Mouse (Mus musculus): ENCODE data around the gene Fgf11. TPM values are rescaled to one million over a fixed set of nuclear protein-coding genes. Genes with fewer than 3 reads are reported as not detected.

Gene Fgf11
- polyA plus RNA-seq, 1 experiment from 2014 or later: 4.3 TPM

DNA sequence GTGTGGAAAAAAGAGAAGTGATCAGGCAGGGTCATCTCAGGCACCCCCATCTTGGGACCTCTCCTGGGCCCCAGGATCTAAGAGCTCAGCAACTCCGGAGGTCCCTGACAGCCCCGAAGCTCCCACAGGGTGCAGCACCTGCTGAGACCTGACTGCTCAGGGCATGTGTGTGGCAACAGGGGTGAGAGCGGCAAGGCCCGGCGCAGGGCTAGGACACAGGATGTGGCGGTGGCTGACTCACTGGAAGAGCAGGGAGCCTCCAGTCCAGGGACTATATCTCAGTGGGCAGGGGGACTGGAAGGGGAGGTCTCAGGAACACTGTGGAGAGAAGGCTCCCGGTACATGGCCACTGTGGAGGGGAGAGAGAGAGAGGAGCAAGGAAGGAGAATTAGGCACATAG is 3.7 kb downstream of the Fgf11 start:
- DNase-seq (ENCODE audit: low spot score) (no peak), ATAC-seq (ENCODE audit: low FRiP score) (no peak)
- Histone ChIP-seq H3K4me3 (replicated peaks; ENCODE audit: low read length) (no peak overlapping the region), H3K27ac (no peak overlapping the region), H3K9ac (no peak overlapping the region), H3K4me1 (replicated peaks; ENCODE audit: control insufficient read depth, insufficient read depth, low read length) (peaks cover 22% of the 10 kb centered on the region), H3K36me3 (replicated peaks; ENCODE audit: control insufficient read depth, insufficient read depth) (no peaks in the 10 kb centered on the region), H3K4me2 (replicated peaks) (no peak overlapping the region), H3K27me3 (ENCODE audit: control insufficient read depth, insufficient read depth, low read length) (peaks cover 14% of the 10 kb centered on the region), H3K9me3 (ENCODE audit: control insufficient read depth, low read length) (no peaks in the 10 kb centered on the region)
- WGBS: 73% methylated on average over 7 of the region's 7 CpGs

DNA sequence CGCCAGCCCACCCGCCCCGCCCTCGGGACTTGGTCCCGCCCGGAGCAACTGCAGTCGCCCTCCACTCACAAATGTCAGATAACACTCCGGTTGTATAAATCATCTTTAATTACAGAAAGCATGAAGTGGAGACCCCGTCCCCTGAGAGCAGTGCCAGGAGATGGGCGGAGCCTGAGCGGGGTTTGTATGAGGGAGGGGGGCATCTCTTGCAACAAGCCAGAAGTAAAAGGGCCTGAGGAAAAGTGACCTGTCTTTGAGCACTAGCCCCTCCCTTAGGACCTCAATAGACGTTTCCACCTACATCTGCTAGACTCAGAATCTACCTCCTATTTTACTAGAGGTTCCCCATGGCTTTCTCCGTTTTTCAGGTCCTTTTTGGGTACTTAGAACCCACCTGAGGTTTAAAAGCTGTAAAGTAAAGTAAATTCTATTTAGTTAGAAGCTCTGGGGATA is 5.6 kb downstream of the Fgf11 start:
- WGBS: 3% methylated on average over 13 of the region's 13 CpGs
- Histone ChIP-seq H3K9ac (no peak overlapping the region), H3K27ac (no peak overlapping the region), H3K27me3 (ENCODE audit: control insufficient read depth, insufficient read depth, low read length) (peaks cover 14% of the 10 kb centered on the region), H3K9me3 (ENCODE audit: control insufficient read depth, low read length) (no peaks in the 10 kb centered on the region), H3K36me3 (replicated peaks; ENCODE audit: control insufficient read depth, insufficient read depth) (no peaks in the 10 kb centered on the region), H3K4me3 (replicated peaks; ENCODE audit: low read length) (peak overlapping the region; percentile 29), H3K4me1 (replicated peaks; ENCODE audit: control insufficient read depth, insufficient read depth, low read length) (peaks cover 10% of the 10 kb centered on the region), H3K4me2 (replicated peaks) (peak overlapping the region; percentile 58)
- no peak for ATAC-seq (ENCODE audit: low FRiP score)
- DNase-seq (ENCODE audit: low spot score): no peak

DNA sequence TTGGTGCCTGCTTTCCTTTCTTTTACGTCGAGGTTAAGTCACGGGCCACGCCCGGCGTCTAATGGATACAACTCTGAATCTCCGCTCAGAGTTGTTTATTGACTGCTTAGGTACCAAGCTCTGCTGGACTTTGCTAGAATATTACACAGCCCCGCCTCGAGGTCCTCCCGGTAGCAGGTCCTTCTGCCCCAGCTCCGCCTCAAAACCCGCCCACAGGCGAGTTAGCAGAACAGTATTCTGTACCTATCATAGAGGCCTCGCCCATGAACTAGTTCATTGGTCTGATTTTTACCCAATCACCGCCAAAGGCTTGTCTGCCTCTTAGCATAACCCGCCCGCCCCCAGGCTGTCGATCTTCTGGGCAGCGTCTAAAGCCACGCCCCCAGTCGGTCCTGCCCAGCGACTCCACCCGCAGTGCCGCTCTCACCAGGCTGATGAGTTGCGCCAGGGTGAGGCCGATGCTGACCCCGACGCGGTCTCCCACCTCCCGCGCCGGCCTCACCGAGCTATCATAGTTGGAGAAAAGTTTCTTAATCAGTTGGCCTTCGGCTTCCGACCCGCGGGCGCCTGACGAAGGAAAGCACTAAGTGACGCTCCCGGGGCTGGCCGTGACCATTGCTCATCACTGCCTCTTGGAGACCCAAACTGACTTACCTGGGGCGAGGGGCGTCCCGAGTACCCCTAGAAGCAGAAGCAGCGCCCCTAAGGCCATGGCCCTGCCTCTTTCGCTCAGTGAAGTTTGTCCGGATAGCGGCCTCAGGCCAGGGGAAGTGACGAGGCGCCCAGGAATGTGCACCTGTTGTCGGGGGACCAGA is 6.3 kb downstream of the Fgf11 start, which contains the start of gene Chrnb1:
Gene Chrnb1 (minus strand): TSS at position 776 of the 815 bp plus-strand sequence.
- Histone ChIP-seq H3K9ac (no peak within 1 kb of the TSS), H3K27me3 (ENCODE audit: control insufficient read depth, insufficient read depth, low read length) (peaks cover 14% of the 10 kb centered on the region), H3K9me3 (ENCODE audit: control insufficient read depth, low read length) (no peaks in the 10 kb centered on the region), H3K4me3 (replicated peaks; ENCODE audit: low read length) (peak within 1 kb of the TSS; percentile 29), H3K4me1 (replicated peaks; ENCODE audit: control insufficient read depth, insufficient read depth, low read length) (peaks cover 10% of the 10 kb centered on the region), H3K4me2 (replicated peaks) (peak within 1 kb of the TSS; percentile 58), H3K36me3 (replicated peaks; ENCODE audit: control insufficient read depth, insufficient read depth) (no peaks in the 10 kb centered on the region), H3K27ac (no peak within 1 kb of the TSS)
- WGBS: 2% methylated on average over 52 of the region's 52 CpGs
- DNase-seq (ENCODE audit: low spot score) (peak; percentile 83), ATAC-seq (ENCODE audit: low FRiP score) (peak; percentile 89)

DNA sequence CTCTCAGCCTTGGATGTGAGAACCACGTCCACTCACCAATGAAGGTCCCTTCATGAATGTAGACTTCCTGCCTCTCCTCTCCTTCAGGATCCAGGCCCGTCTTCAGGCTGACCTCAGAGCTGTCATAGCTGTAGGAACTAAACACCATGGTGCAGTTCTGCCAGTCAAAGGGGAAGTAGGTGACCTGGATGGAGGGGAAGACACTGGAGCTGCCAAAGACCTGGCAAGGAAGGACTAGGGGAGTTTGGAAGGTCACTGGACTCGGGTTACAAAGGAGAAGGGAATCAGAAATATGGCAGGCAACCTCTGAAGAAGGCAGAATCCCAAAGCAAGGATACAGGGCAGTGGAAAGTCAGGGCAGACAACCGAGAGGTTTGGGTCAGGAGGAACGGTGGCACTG is 8.2 kb downstream of the Fgf11 start:
- Histone ChIP-seq H3K4me3 (replicated peaks; ENCODE audit: low read length) (no peak overlapping the region), H3K36me3 (replicated peaks; ENCODE audit: control insufficient read depth, insufficient read depth) (no peaks in the 10 kb centered on the region), H3K4me1 (replicated peaks; ENCODE audit: control insufficient read depth, insufficient read depth, low read length) (no peaks in the 10 kb centered on the region; the same call in 1 of the 2 replicates), H3K9ac (no peak overlapping the region), H3K27me3 (ENCODE audit: control insufficient read depth, insufficient read depth, low read length) (peaks cover 14% of the 10 kb centered on the region), H3K4me2 (replicated peaks) (no peak overlapping the region), H3K9me3 (ENCODE audit: control insufficient read depth, low read length) (no peaks in the 10 kb centered on the region), H3K27ac (no peak overlapping the region)
- ATAC-seq (ENCODE audit: low FRiP score): no peak
- no peak for DNase-seq (ENCODE audit: low spot score)
- WGBS: 67% methylated on average over 5 of the region's 5 CpGs

DNA sequence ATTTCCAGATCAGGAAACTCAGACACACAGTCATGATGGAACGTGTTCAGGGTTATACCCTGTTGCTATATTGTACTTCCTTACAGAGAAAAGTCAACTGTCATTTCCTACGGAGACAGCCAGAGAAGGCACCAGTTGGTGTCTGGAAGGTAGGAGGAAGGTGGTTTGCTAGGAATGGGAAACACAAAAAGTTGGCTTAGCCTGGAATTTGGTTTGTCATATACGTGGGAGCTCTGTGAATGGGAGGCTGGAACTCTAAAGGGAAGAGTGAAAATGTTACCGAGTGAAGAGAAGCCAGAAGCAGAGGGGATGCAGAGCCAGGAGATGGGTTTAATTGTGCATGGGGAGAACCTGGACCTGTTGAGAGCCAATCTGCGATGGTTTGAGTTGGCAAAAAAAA is 10.2 kb downstream of the Fgf11 start:
- no peaks in the 10 kb centered on the region for H3K9me3 ChIP-seq (ENCODE audit: control insufficient read depth, low read length)
- no peaks in the 10 kb centered on the region; the same call in 1 of the 2 replicates for H3K4me1 ChIP-seq (replicated peaks; ENCODE audit: control insufficient read depth, insufficient read depth, low read length)
- no peak overlapping the region for H3K9ac ChIP-seq
- no peak for ATAC-seq (ENCODE audit: low FRiP score)
- 74% methylated on average over 5 of the region's 5 CpGs for WGBS
- H3K36me3 ChIP-seq (replicated peaks; ENCODE audit: control insufficient read depth, insufficient read depth): no peaks in the 10 kb centered on the region
- no peak overlapping the region for H3K4me3 ChIP-seq (replicated peaks; ENCODE audit: low read length)
- DNase-seq (ENCODE audit: low spot score): no peak
- no peak overlapping the region for H3K4me2 ChIP-seq (replicated peaks)
- H3K27ac ChIP-seq: no peak overlapping the region
- peaks cover 8% of the 10 kb centered on the region for H3K27me3 ChIP-seq (ENCODE audit: control insufficient read depth, insufficient read depth, low read length)

DNA sequence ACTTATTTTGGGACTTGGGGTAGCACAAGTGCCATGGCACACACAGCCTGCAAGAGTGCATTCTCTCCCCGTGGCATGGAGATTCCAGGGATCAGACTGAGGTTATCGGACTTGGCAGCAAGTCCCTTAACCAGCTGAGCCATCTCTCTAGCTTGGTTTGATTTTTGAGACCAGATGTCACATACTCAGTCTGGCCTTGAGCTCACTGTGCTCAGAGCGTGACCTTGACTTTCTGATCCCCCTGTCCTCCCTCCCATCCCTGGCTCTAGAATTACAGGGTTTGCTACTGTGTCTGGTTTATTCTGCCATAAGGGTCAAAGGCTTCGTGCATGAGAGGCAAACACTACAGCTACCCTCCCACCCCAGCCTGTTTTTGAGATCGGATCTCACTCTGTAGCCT is 12.2 kb downstream of the Fgf11 start:
- no peaks in the 10 kb centered on the region for H3K4me1 ChIP-seq (replicated peaks; ENCODE audit: control insufficient read depth, insufficient read depth, low read length)
- no peak for ATAC-seq (ENCODE audit: low FRiP score)
- H3K9ac ChIP-seq: no peak overlapping the region
- no peak overlapping the region for H3K27ac ChIP-seq
- H3K4me3 ChIP-seq (replicated peaks; ENCODE audit: low read length): no peak overlapping the region
- 70% methylated on average over 5 of the region's 5 CpGs for WGBS
- H3K4me2 ChIP-seq (replicated peaks): no peak overlapping the region
- no peaks in the 10 kb centered on the region for H3K9me3 ChIP-seq (ENCODE audit: control insufficient read depth, low read length)
- no peaks in the 10 kb centered on the region for H3K36me3 ChIP-seq (replicated peaks; ENCODE audit: control insufficient read depth, insufficient read depth)
- no peak for DNase-seq (ENCODE audit: low spot score)
- H3K27me3 ChIP-seq (ENCODE audit: control insufficient read depth, insufficient read depth, low read length): no peaks in the 10 kb centered on the region; the same call in 1 of the 2 replicates

DNA sequence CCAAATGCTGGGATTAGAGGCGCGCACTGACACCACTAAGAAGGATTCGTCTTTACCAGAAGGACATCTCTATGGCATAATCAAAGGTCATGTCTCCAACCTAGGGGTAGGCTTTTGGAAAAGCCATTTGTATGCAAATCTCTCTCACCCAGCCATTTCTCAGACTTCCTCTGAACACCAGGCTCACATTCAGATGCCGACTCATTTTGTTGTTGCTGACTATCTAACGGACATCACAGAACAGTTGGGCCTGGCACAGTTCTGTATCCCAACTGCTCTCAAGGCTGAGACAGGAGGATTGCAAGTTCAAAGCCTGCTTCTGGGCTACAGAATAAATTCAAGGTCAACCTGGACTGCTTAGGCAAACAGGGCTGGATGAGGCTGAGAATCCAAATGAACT is 14.4 kb downstream of the Fgf11 start:
- DNase-seq (ENCODE audit: low spot score) (no peak), ATAC-seq (ENCODE audit: low FRiP score) (no peak)
- WGBS: 81% methylated on average over 5 of the region's 5 CpGs
- no peak overlapping the region for H3K4me2 ChIP-seq (replicated peaks)
- H3K4me3 ChIP-seq (replicated peaks; ENCODE audit: low read length): no peak overlapping the region
- no peak overlapping the region for H3K27ac ChIP-seq
- no peaks in the 10 kb centered on the region for H3K36me3 ChIP-seq (replicated peaks; ENCODE audit: control insufficient read depth, insufficient read depth)
- H3K9me3 ChIP-seq (ENCODE audit: control insufficient read depth, low read length): no peaks in the 10 kb centered on the region
- H3K4me1 ChIP-seq (replicated peaks; ENCODE audit: control insufficient read depth, insufficient read depth, low read length): no peaks in the 10 kb centered on the region
- H3K9ac ChIP-seq: no peak overlapping the region
- H3K27me3 ChIP-seq (ENCODE audit: control insufficient read depth, insufficient read depth, low read length): no peaks in the 10 kb centered on the region

DNA sequence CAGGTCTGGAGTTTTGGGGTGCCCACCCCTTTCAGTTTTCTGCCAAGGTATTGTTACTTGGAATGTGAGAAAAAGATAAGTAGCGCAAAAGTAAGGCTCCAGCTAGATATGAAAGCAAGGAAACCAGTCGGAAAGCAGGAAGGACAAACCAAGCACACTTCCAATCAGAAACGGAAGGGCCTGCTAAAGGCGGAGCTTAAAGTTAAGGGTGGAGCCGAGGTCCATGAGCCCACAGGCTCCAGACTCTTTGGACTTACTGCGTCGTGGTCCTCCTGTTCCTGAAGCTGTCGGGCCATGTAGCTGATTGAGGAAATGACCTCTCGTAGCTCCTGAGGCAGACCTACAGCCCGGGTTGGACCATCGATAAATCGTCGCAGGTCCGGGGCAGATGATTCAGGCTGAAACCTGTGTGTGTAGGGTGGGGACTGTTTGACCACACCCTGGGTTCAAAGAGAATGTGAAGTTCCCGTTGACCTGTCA is 16.8 kb downstream of the Fgf11 start:
- H3K4me2 ChIP-seq (replicated peaks): no peak overlapping the region; the same call in 1 of the 2 replicates
- H3K4me3 ChIP-seq (replicated peaks; ENCODE audit: low read length): no peak overlapping the region
- no peaks in the 10 kb centered on the region for H3K27me3 ChIP-seq (ENCODE audit: control insufficient read depth, insufficient read depth, low read length)
- DNase-seq (ENCODE audit: low spot score): no peak
- H3K27ac ChIP-seq: no peak overlapping the region
- H3K9me3 ChIP-seq (ENCODE audit: control insufficient read depth, low read length): no peaks in the 10 kb centered on the region
- WGBS: 52% methylated on average over 15 of the region's 15 CpGs
- no peaks in the 10 kb centered on the region for H3K36me3 ChIP-seq (replicated peaks; ENCODE audit: control insufficient read depth, insufficient read depth)
- no peak overlapping the region for H3K9ac ChIP-seq
- ATAC-seq (ENCODE audit: low FRiP score): no peak
- no peaks in the 10 kb centered on the region for H3K4me1 ChIP-seq (replicated peaks; ENCODE audit: control insufficient read depth, insufficient read depth, low read length)

DNA sequence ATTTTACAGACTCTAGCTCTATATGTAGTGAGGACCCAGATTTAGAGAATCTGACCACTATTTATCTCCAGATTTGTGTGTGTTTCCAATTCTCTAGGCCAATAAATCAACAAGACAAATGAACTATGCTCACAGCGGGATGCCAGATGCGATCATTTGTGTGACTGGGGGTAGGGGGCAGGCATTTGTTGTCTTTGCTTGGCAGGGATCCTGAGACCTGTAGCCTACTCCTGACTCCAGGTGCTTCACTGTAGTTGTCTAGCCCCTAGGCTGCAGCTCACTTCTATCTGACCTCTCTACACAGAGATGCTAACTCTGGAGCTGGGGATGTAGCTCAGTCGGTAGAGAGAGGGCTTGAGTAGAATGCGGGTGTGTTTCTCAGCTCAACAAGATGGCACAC is 19.8 kb downstream of the Fgf11 start:
- ATAC-seq (ENCODE audit: low FRiP score) (no peak), DNase-seq (ENCODE audit: low spot score) (no peak)
- Histone ChIP-seq H3K27me3 (ENCODE audit: control insufficient read depth, insufficient read depth, low read length) (no peaks in the 10 kb centered on the region), H3K4me2 (replicated peaks) (no peak overlapping the region), H3K4me3 (replicated peaks; ENCODE audit: low read length) (no peak overlapping the region), H3K4me1 (replicated peaks; ENCODE audit: control insufficient read depth, insufficient read depth, low read length) (no peaks in the 10 kb centered on the region), H3K9ac (no peak overlapping the region), H3K27ac (no peak overlapping the region), H3K36me3 (replicated peaks; ENCODE audit: control insufficient read depth, insufficient read depth) (peaks cover 8% of the 10 kb centered on the region; the same call in 1 of the 2 replicates), H3K9me3 (ENCODE audit: control insufficient read depth, low read length) (no peaks in the 10 kb centered on the region)
- 31% methylated on average over 4 of the region's 4 CpGs for WGBS
